Mouse (Mus musculus) stomach, postnatal 0 days (tissue): Measurements from ENCODE around the gene Gm20532. TPM values are rescaled to one million over a fixed set of nuclear protein-coding genes. Genes with fewer than 3 reads are reported as not detected.

Experiments
- ATAC-seq: fragments of 200-750 bp; cut with Nextera tagmentation; 2 replicates; pipeline ENCODE4 v1.8.0; 2017; ENCODE audit not compliant: low FRiP score, low TSS enrichment
- DNase-seq: peaks from one replicate; pipeline ENCODE4 v3.0.0-alpha.2; 2016; ENCODE audit warnings: low spot score
- H3K27ac ChIP-seq: fragments of 300-500 bp; sonication (generic); replicated peaks from 2 replicates; pipeline ENCODE4 v1.5.1; 2014; ENCODE audit warnings: mild to moderate bottlenecking, control low read depth
- H3K27me3 ChIP-seq: fragments of 300-500 bp; sonication (generic); 2 replicates; pipeline ENCODE4 v1.6.1; 2014; ENCODE audit warnings: low read length; ENCODE audit not compliant: control insufficient read depth, insufficient read depth
- H3K36me3 ChIP-seq: fragments of 300-500 bp; sonication (generic); 2 replicates; pipeline ENCODE4 v1.6.1; 2014; ENCODE audit warnings: low read length, mixed read lengths; ENCODE audit not compliant: control insufficient read depth, insufficient read depth
- H3K4me1 ChIP-seq: fragments of 300-500 bp; sonication (generic); replicated peaks from 2 replicates; pipeline ENCODE4 v1.6.1; 2014; ENCODE audit warnings: antibody characterized with exemption; ENCODE audit not compliant: control insufficient read depth, insufficient read depth
- H3K4me2 ChIP-seq: fragments of 300-500 bp; sonication (generic); replicated peaks from 2 replicates; pipeline ENCODE4 v1.6.1; 2014; ENCODE audit warnings: low read depth, mild to moderate bottlenecking, control low read depth, moderate library complexity
- H3K4me3 ChIP-seq: fragments of 300-500 bp; sonication (generic); 2 replicates; pipeline ENCODE4 v1.5.1; 2014; ENCODE audit warnings: low read depth, low read length, control low read depth
- H3K9ac ChIP-seq: fragments of 300-500 bp; sonication (generic); 2 replicates; pipeline ENCODE4 v1.6.1; 2014; ENCODE audit warnings: mild to moderate bottlenecking, low read length, control low read depth, mixed read lengths
- H3K9me3 ChIP-seq: fragments of 300-500 bp; sonication (generic); 2 replicates; pipeline ENCODE4 v1.6.1; 2016; ENCODE audit warnings: low read length; ENCODE audit not compliant: control insufficient read depth
- CTCF ChIP-seq: IDR thresholded peaks from 2 replicates; pipeline ENCODE4 v1.5.1; 2016; ENCODE audit warnings: antibody characterized with exemption, low read depth, mild to moderate bottlenecking, moderate library complexity
- EP300 ChIP-seq: optimal IDR thresholded peaks from 2 replicates; pipeline ENCODE3; 2016; ENCODE audit warnings: antibody characterized with exemption
- WGBS: fragments of 180-500 bp; shearing (Covaris S2); extraction: QIAGEN DNeasy Blood & Tissue Kit; methylation state at CpG from one replicate; pipeline ENCODE4 v1.1.7; 2014; 5-methylcytosine and 5-hydroxymethylcytosine counted together
- polyA plus RNA-seq: library from polyadenylated mRNA; unstranded; fragments of >200 nt; fragmentation: Nextera tagmentation; extraction: Ambion mirVana; gene quantifications from 2 replicates; pipeline ENCODE4 v1.2.1, GENCODE M21; 2015

Gene Gm20532
- polyA plus RNA-seq, 1 experiment from 2014 or later, result not detected

DNA sequence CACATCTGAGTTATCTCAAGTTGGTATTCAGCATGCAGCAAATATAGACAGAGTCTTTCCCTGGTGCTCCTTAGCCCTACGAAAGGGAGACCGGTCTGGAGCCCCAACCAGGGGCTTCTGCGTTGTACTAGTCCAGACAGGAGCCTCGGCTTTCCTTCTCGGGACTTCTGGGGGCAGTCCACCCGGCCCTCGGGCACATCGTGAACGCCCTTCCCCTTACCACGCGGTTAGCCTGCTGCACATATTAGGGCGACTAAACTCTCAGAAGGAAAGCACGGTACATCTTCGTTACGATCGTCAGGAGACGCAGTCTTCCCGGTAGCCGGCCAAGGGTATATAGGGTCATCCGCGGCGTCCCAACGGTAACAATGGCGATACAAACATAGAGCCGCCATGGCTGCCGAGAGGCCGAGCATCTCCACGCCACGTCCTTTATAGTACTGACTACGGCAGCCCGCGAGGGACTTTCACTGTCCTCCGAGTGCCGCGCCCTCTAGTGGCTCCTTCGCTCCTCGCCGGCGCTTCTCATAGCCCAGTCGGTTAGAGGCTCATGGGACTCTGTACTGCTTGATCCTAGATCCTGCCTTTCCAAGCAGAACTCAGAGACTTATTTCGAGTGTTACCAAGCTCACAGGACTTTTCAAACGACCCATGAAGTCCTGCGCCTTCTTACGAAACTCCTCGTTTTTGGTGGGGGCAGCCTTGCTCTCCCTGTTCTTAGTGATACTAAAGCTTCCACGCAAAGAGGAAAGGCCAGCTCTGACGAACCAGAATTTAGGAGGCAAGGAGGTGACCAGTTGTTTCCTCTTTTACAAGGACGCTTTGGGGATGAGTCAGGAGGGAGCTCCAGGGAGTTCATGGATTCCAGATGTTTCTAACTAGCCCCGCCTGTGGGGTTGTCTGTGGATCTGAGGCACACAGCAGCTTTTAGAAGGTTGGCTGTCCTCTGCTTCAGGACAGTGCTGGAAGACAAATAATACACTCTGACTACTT, 53.7 kb downstream of the Gm20532 start:
- DNase-seq (peak; percentile 97), ATAC-seq (peak; percentile 82)
- Histone ChIP-seq H3K36me3 (peaks cover 18% of the 10 kb centered on the region), H3K9ac (peak overlapping the region; percentile 81), H3K9me3 (no peaks in the 10 kb centered on the region), H3K27me3 (no peaks in the 10 kb centered on the region), H3K27ac (peak overlapping the region; percentile 92), H3K4me1 (peaks cover 6% of the 10 kb centered on the region; the same call in 1 of the 2 replicates), H3K4me2 (peak overlapping the region; percentile 63), H3K4me3 (peak overlapping the region; percentile 76)
- peak; percentile 97 for TF ChIP-seq CTCF
- TF ChIP-seq EP300, result no peak
- WGBS, result 3% methylated on average over 49 of the region's 49 CpGs

DNA sequence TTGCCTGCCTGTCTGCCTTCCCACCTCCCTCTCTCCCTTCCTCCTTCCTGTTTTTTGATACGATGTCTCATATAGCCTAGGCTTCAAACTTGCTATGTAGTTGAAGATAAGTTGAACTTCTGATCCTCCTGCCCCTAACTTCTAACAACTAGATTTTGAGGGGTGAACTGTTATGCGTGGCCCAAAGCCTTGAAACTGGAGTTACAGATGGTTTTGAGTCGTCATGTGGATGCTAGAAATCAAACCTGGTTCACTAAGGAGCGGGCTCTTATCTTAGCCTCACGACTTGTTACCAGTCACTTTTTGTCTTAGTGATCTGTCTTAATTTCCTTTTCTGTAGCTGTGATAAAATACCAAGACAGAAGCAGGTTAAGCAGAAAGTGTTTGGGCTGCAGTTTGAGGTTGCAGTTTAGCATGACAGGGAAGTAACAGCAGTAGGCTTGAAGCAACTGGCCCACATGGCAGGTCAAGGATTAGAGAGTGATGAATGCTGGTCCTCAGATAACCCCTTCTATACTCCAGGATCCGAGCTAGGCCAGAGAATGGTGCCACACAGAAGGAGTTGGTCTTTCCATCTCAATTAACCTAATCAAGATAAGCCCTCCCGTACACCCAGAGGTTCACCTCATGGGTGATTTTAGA, 54.7 kb downstream of the Gm20532 start:
- Histone ChIP-seq H3K27me3 (no peaks in the 10 kb centered on the region), H3K9ac (no peak overlapping the region), H3K4me2 (no peak overlapping the region), H3K9me3 (no peaks in the 10 kb centered on the region), H3K36me3 (peaks cover 10% of the 10 kb centered on the region), H3K4me3 (no peak overlapping the region), H3K27ac (peak overlapping the region; percentile 92), H3K4me1 (peaks cover 6% of the 10 kb centered on the region; the same call in 1 of the 2 replicates)
- TF ChIP-seq CTCF (no peak), EP300 (no peak)
- DNase-seq (no peak), ATAC-seq (no peak)
- 70% methylated on average over 7 of the region's 7 CpGs for WGBS

DNA sequence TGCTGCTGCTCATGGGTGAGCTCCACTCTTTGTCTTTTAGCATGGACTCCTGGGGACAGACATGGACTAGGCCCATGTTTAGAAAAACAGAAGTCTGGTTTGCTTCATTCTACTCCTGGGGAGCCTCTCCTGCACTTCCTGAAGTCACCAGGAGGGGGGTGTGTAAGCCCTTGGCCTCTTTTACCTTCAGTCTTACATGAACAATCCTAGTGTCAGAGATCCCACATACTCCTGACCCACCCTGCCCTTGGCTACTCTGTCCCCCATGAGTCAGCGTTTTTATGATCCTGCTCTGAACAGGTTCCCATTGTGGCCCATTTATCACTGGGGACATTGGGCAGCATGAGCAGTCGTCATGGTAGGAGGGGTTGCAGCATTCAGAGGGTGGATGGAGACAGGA, 57.5 kb downstream of the Gm20532 start:
- Histone ChIP-seq H3K27me3 (no peaks in the 10 kb centered on the region), H3K4me2 (no peak overlapping the region), H3K27ac (no peak overlapping the region), H3K36me3 (no peaks in the 10 kb centered on the region), H3K4me1 (no peaks in the 10 kb centered on the region; the same call in 1 of the 2 replicates), H3K4me3 (no peak overlapping the region), H3K9me3 (no peaks in the 10 kb centered on the region), H3K9ac (no peak overlapping the region)
- WGBS, result 52% methylated on average over 2 of the region's 2 CpGs
- TF ChIP-seq EP300 (no peak), CTCF (peak; percentile 71)
- peak; percentile 71 for DNase-seq
- ATAC-seq, result no peak

DNA sequence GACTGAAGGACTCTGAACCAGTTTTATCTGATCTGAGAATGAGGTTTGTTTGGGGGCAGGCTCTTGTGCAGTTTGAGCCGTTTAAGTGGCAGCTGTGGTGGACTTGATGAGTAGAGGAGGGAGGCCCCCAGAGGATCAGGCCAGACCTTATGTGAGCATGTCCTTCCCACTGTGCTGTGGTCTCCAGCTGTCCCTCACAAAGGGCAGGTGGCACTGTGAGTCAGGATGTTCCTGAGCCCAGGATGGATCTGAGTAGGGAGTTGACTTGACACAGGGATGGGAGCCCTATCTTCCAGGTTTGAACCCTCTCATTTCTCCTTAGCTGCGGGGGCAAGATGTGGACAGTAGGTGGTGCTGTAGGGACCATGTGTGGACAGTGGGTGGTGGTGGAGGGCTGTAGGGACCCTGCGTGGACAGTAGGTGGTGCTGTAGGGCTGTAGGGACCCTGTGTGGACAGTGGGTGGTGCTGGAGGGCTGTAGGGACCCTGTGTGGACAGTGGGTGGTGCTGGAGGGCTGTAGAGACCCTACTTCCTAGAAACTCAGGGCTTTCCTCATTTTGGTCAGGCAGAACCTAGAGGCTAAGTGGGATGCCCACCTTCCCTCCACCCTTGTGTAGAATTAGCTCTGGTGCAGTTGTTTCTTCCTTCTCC, 60.3 kb downstream of the Gm20532 start:
- TF ChIP-seq EP300 (no peak), CTCF (peak; percentile 100)
- Histone ChIP-seq H3K9me3 (no peaks in the 10 kb centered on the region), H3K36me3 (no peaks in the 10 kb centered on the region), H3K4me1 (no peaks in the 10 kb centered on the region), H3K27me3 (no peaks in the 10 kb centered on the region), H3K4me2 (no peak overlapping the region), H3K9ac (no peak overlapping the region), H3K27ac (no peak overlapping the region), H3K4me3 (no peak overlapping the region)
- WGBS, result 14% methylated on average over 3 of the region's 3 CpGs
- ATAC-seq (peak; percentile 94), DNase-seq (peak; percentile 92)

DNA sequence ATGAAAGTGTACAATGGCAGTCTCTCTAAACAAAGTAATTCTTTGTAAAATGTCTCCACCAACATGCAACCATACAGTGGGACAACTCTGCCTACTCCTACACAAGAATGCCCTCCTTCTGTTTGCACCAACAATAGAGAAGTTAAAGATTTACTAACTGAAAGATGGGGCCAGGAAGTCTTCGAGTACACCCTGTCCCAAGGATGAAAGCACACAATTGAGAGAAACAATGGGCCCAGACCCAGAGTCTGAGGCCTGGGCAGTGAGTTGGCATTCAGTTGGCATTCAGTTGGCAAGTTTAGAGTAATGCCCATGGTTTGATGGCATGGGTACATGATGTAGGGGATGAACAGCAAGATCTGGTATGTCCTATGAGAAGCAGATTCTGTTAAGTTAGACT, 68.2 kb downstream of the Gm20532 start:
- no peak overlapping the region for H3K4me2 ChIP-seq
- no peaks in the 10 kb centered on the region for H3K9me3 ChIP-seq
- ATAC-seq (no peak), DNase-seq (no peak)
- no peaks in the 10 kb centered on the region for H3K36me3 ChIP-seq
- H3K4me1 ChIP-seq, result no peaks in the 10 kb centered on the region
- no peak overlapping the region for H3K27ac ChIP-seq
- no peak overlapping the region for H3K4me3 ChIP-seq
- TF ChIP-seq CTCF (no peak), EP300 (no peak)
- no peaks in the 10 kb centered on the region for H3K27me3 ChIP-seq
- 45% methylated on average over 1 of the region's 1 CpGs for WGBS
- no peak overlapping the region for H3K9ac ChIP-seq
